Mouse (Mus musculus) v-Abl transformed pro-B cells (cell line): Measurements from ENCODE around the gene Cdrt4.

Experiments
- in situ Hi-C, 2 experiments: fragments of 400-800 bp; cut with MboI; formaldehyde crosslinking; loops; one replicate each; pipeline ENCODE4 v1.15.1; 2025; ENCODE audit not compliant: unreplicated experiment in 2 of 2

Cdrt4 gene

DNA sequence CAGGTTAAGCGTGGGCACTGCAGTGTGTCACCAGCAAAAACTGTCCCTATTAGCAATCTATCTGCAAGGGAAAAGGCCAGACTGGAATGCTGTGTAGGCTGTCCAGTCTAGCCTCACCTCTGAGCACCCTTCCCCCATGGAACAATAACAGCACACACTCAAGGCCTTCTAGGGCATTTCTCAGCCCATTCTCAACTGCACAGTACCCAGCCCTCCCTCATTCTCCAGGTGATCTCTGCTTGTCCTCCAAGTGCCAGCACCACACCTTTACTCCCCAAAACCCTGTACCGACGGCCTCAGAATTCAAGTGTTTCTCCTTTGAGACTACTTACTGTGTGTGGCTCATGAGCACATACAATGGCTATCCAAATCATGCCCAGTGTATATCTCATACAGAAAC is 77.1 kb downstream of the Cdrt4 start:
- in situ Hi-C loops, result no loop called here

DNA sequence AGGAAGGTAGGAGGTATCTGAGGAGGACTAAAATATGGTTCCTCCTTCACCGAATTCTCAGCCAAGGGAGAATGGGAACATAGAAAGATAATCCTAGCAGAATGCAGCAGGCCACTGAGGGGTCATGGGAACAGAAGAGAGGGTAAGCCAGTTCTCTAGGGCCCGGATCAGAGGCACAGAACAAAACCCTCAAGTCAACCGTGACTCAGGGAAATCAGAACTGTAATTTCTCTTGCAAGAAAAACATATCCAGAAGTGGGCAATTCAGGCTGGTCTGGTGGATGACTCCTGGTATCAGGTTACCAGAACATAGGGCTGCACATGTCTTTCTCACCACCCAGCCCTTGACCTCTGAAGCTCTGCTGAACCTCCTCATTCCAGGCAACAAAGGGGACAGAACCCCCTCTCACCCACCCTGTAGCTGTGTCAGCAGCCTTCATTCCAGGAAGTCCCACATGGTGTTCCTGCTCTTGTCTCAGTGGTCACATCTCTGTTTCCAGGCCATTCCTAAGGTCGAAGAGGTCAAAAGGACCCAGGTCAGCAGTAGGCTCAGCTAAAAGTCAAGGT is 78.2 kb downstream of the Cdrt4 start:
- in situ Hi-C loops, result no loop called here

GRCm38 (mm10) chr11:63029721-63030120 is 78.7 kb downstream of the Cdrt4 start:
- in situ Hi-C loops, result no loop called here

GRCm38 (mm10) chr11:63035420-63036211 is 84.6 kb downstream of the Cdrt4 start:
- in situ Hi-C loops, result no loop called here

- in situ Hi-C loops, result no loop called here
Observed at GRCm38 (mm10) chr11:63040002-63040661, 89.1 kb downstream of the Cdrt4 start.
